Mouse (Mus musculus): ENCODE data around the gene Dync1i1.
A peak's percentile ranks its signal among the peaks of the same experiment; 100 is the strongest.

Gene Dync1i1

GRCm38 (mm10) chr6:6075940-6076447, 350.6 kb downstream of the Dync1i1 start:
- peak; percentile 14 to 34 for DNase-seq

GRCm38 (mm10) chr6:6077234-6077633, 351.8 kb downstream of the Dync1i1 start:
- no peak for DNase-seq

All from kidney, adult 8-10 months (tissue).